Mouse (Mus musculus) kidney, adult 18-20 months (tissue): ENCODE results near the gene Fcrl5.

Source experiments
- DNase-seq: peaks from one replicate; pipeline ENCODE4 v3.0.0; 2021

Fcrl5 gene

DNA sequence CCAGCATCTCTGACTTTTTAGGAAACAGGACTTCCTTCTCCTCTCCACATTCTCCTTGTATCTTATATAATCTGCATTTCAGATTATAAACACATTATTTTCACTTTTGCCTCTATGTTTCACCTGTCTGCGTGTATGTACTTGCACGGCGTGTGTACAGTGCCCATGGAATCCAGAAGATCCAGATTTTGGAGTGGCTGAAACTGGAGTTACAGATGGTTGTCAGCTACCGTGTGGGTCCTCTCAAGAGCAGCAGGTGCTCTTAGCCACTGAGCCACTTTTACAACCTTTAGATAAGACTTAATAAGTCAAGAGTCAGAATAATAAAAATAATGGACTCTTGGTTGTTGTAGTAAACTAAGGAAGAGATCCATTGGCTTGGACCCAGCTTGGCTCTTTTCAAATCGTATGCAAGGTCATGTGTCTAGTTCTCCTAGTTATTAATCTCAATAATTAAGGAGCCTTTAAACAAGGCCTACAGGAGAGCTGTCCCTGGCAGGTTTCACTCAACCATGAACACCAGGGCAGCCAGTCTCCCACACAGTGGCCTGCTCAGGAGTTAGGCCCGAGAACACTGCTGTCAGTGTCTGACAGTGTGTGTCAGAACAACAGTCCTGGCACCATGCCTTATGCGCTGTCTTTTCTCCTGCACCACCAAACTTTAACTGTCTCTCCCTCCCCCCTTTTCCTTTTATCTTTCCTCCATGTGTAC lies 98.2 kb downstream of the Fcrl5 start:
- DNase-seq: no peak

DNA sequence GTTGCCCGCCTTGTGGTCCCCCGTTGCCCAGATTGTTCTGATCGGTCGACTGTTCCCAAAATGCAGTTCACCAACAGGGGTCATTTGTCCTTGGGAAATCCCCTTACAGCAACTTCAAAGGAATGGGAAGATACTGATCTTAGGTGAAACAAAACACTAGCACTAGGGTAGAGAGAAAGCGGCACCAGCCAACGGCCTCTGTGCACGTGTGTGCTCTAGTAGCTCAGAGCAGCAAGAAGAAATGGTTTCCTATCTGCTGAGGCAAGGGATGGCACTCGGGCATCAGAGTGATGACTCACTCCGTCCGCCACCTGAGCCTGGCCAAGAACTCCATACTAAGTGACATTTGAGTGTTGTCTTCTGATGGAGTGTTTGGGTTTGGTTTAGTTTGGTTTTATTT lies 102.5 kb downstream of the Fcrl5 start:
- DNase-seq: no peak

DNA sequence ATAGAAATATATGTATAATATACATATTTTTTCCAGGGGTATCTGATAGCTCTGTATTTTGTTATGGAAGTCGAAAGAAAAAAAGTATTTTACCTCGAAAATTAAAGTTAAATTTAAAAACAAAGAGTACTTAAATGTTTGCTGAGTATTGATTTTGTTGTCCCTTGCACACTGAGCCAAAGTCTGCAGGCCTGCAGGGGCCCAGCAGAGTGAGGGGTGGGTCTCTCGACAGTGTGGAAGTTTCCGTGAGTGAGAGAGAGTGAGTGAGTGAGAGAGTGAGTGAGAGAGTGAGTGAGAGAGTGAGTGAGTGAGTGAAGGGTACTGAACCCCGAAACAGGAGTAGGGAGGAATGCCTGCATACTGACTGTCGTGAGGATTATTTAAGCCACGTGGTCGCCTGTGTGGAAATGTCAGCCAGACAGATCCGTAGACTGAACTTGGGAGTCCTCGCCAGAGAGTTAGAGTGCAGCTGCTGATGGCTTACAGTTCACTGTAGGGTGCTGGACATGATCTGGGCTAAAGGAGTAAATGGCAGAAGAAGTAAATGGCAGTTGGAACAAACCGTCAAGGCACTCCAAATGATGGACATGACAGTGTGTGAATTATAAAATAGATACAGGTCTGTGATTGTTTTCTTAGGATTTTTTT lies 104.6 kb downstream of the Fcrl5 start:
- DNase-seq: no peak

DNA sequence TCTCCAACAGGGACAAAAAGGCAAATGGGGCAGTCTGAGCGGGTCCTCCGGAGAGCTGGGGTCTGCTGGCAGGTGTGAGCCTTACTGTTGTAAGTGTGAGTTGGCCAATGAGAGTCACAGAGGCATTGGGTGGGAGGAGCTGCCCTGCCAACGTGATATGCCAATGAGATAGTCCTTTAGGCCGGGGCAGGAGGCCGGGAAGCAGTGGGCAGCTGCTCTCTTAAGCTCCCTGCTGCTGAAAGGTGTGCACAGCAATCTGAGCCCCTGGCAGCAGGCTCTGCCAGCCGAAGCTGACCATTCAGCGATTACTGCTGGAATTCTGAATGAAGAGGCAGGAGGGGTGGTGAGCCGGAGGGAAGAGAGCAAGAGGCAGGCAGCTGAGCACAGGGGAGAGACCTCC lies 105.1 kb downstream of the Fcrl5 start:
- no peak for DNase-seq

DNA sequence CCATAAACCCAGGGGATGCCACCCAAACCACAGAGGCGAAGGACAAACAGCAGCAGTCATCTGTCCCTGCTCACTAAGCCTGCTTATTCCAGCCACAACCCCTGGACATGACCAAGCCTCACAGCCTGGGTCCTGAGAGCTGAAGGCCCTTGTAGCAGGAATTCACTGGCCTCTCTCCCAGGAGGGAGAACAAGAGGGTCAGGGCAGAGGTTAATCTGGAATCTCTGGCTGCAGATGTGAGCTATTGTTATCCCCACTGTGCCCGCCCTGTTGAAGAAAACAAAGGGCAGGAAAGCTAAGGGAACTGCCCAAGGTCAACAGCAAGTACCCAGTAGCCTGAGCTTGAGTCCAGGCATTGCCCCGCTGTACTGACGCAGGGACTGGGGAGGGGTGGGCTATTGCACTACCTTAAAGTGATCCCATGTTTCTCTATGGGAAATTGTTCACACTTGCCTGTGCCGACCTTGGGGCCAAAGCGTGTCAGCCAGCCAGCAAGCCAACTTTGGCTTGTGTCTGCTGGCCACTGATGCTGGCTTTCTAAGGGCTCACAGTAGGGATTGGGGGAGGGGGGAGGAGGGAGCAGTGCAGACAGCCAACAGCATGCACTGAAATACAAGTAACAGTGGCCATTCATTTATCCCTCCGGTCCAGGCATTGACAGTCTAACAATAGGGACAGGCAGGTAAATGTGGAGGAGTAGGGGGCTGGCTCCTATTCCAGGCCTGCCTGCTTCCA lies 107.1 kb downstream of the Fcrl5 start:
- DNase-seq: no peak

DNA sequence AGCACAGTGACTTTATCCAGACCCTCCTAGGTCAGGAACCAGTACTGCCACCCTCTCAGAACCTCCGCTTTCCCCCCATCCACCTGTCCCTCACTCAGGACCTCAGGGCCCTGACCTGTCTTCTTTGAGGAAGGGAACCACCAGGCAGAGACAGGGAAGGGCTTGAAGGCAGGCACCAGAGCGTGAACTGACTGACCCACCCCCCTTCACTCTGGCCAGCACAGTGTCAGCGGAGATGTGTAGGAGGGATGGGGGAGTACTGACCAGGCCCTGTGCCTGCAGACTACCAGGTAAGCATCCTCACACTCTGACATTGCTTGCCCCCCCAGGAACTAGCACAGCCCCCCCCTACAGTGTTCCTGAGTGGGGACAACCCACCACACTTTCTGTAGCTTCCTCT lies 110.0 kb downstream of the Fcrl5 start:
- DNase-seq: no peak

DNA sequence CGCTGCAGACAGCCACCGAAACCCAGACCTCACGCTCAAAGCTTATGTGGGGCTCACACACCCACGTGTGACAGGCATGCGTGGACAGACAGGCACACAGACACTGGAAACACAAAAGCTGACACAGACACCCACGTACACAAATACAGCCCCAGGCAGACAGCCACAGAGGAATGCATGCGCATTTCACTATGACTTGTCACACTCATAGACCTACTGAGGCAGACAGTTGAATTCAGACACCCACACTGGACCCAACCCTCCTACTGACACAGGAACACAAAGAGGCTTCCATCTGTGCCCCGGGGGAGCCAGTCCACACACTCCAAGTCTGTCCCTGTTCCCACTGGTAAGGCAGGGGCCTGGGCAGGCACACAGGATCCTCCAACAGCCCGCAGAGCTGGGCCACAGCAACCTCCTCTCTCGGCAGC lies 110.7 kb downstream of the Fcrl5 start:
- DNase-seq: no peak

DNA sequence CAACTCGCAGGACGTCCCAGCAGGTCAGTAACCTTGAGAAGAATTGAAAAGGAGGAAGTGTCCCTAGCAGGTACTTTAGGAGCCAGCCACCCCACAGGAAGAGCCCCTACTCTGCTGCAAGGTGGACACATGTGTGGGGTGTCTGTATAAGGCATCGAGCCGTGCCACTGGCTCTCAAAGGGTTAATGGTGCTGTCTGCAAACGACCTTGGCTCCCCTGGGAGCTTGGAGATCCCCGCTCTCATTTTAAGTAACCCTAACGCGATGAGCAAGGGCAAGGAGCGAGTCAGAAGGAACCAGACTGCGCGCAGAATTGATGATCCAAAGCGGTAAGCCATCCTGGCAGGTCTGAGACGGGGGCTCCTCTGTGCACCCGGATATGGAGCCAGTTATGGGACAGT lies 114.3 kb downstream of the Fcrl5 start:
- DNase-seq: no peak
